Comparison of ENCODE assay signal across 9 mouse cellular contexts in genomic region chr6:144264320-144264915, GRCm38 (mm10).
DNase-seq lines count a peak whose midpoint lies in the region; ATAC-seq lines count a peak whose summit lies in the region.
"Had no signal": no experiment of that assay in that cellular context is flagged by ENCODE, and none has a peak within 500 bp of the region (broad histone marks: within the 10 kb centered on the region; RNA-seq: fewer than 3 reads in every experiment).

No protein-coding gene starts in this region.

- peak; percentile 83 for DNase-seq in embryonic facial prominence, embryonic 11.5 days (ENCODE audit: low spot score)
- DNase-seq in neural tube, embryonic 11.5 days (ENCODE audit: low spot score), result peak; percentile 60
- no peak for DNase-seq in yolk sac, embryonic 10.5 days (ENCODE audit: low spot score)
- no peak for DNase-seq in ovary, postnatal 10 days (ENCODE audit: low spot score)
- DNase-seq: layer of hippocampus, adult 9-11 months had no signal

- H3K4me2 ChIP-seq in forebrain, embryonic 12.5 days, result no peak overlapping the region
- no peak overlapping the region for H3K4me2 ChIP-seq in forebrain, embryonic 15.5 days (replicated peaks)
- H3K4me2 ChIP-seq in embryonic facial prominence, embryonic 11.5 days (ENCODE audit: low read depth, low read length), result peak overlapping the region; percentile 15; the same call in 1 of the 2 replicates
- H3K4me2 ChIP-seq in intestine, embryonic 16.5 days (ENCODE audit: low read depth, low read length), result no peak overlapping the region
- peak overlapping the region; percentile 8; the same call in 1 of the 2 replicates for H3K4me2 ChIP-seq in neural tube, embryonic 11.5 days (ENCODE audit: low read depth)
- H3K4me2 ChIP-seq in heart, embryonic 11.5 days, result no peak overlapping the region

- no peak overlapping the region for H3K4me3 ChIP-seq in forebrain, embryonic 12.5 days (replicated peaks)
- H3K4me3 ChIP-seq in forebrain, embryonic 15.5 days, result no peak overlapping the region
- no peak overlapping the region for H3K4me3 ChIP-seq in embryonic facial prominence, embryonic 11.5 days (ENCODE audit: low read depth, low read length)
- no peak overlapping the region for H3K4me3 ChIP-seq in intestine, embryonic 16.5 days (ENCODE audit: low read length)
- no peak overlapping the region for H3K4me3 ChIP-seq in neural tube, embryonic 11.5 days (ENCODE audit: low read depth, low read length)
- H3K4me3 ChIP-seq in heart, embryonic 11.5 days (ENCODE audit: low read depth, low read length), result no peak overlapping the region

- H3K9me3 ChIP-seq in forebrain, embryonic 12.5 days, result no peaks in the 10 kb centered on the region
- H3K9me3 ChIP-seq in forebrain, embryonic 15.5 days, result no peaks in the 10 kb centered on the region
- H3K9me3 ChIP-seq in embryonic facial prominence, embryonic 11.5 days (replicated peaks; ENCODE audit: control insufficient read depth, low read length), result no peaks in the 10 kb centered on the region
- no peaks in the 10 kb centered on the region for H3K9me3 ChIP-seq in intestine, embryonic 16.5 days (ENCODE audit: control insufficient read depth, low read length)
- no peaks in the 10 kb centered on the region for H3K9me3 ChIP-seq in neural tube, embryonic 11.5 days (ENCODE audit: control insufficient read depth, low read length)
- H3K9me3 ChIP-seq in heart, embryonic 11.5 days (replicated peaks; ENCODE audit: control insufficient read depth, low read length), result no peaks in the 10 kb centered on the region

- 0 out of 2 replicates have a peak, but pooled peaks have one; percentile 33 for ATAC-seq in forebrain, embryonic 12.5 days (ENCODE audit: low FRiP score)
- ATAC-seq in forebrain, embryonic 15.5 days (replicated peaks), result no peak
- peak; percentile 83 for ATAC-seq in embryonic facial prominence, embryonic 11.5 days (replicated peaks; ENCODE audit: insufficient number of reproducible peaks, low FRiP score, low TSS enrichment, low read depth)
- peak; percentile 70 for ATAC-seq in intestine, embryonic 16.5 days
- no peak for ATAC-seq in neural tube, embryonic 11.5 days (ENCODE audit: insufficient read depth, low FRiP score, low TSS enrichment)
- ATAC-seq in heart, embryonic 11.5 days (replicated peaks; ENCODE audit: insufficient number of reproducible peaks, low FRiP score, low TSS enrichment), result no peak

- peaks cover 9% of the 10 kb centered on the region for H3K4me1 ChIP-seq in forebrain, embryonic 12.5 days
- peaks cover 2% of the 10 kb centered on the region; the same call in 1 of the 2 replicates for H3K4me1 ChIP-seq in forebrain, embryonic 15.5 days
- peaks cover 3% of the 10 kb centered on the region; the same call in 1 of the 2 replicates for H3K4me1 ChIP-seq in embryonic facial prominence, embryonic 11.5 days (ENCODE audit: control insufficient read depth, insufficient read depth, low read length)
- peaks cover 7% of the 10 kb centered on the region; the same call in 1 of the 2 replicates for H3K4me1 ChIP-seq in intestine, embryonic 16.5 days (ENCODE audit: control insufficient read depth, insufficient read depth, low read length)
- peaks cover 9% of the 10 kb centered on the region; the same call in 1 of the 2 replicates for H3K4me1 ChIP-seq in neural tube, embryonic 11.5 days (ENCODE audit: control insufficient read depth, insufficient read depth, low read length)
- H3K4me1 ChIP-seq in heart, embryonic 11.5 days (ENCODE audit: control insufficient read depth, insufficient read depth, low read length), result 0 out of 2 replicates have a peak, but pooled peaks cover 3% of the 10 kb centered on the region

- 23% methylated on average over 16 of the region's 16 CpGs for WGBS in forebrain, embryonic 12.5 days
- 21% methylated on average over 16 of the region's 16 CpGs for WGBS in forebrain, embryonic 15.5 days
- 14% methylated on average over 16 of the region's 16 CpGs for WGBS in embryonic facial prominence, embryonic 11.5 days
- 36% methylated on average over 16 of the region's 16 CpGs for WGBS in intestine, embryonic 16.5 days
- WGBS in neural tube, embryonic 11.5 days, result 29% methylated on average over 16 of the region's 16 CpGs
- WGBS in heart, embryonic 11.5 days (ENCODE audit: insufficient replicate concordance), result 47% methylated on average over 16 of the region's 16 CpGs

- H3K36me3 ChIP-seq in forebrain, embryonic 12.5 days (replicated peaks), result no peaks in the 10 kb centered on the region
- no peaks in the 10 kb centered on the region for H3K36me3 ChIP-seq in forebrain, embryonic 15.5 days
- H3K36me3 ChIP-seq in embryonic facial prominence, embryonic 11.5 days (replicated peaks; ENCODE audit: control insufficient read depth, insufficient read depth, low read depth, low read length), result no peaks in the 10 kb centered on the region
- no peaks in the 10 kb centered on the region for H3K36me3 ChIP-seq in intestine, embryonic 16.5 days (ENCODE audit: control insufficient read depth, insufficient read depth, low read length)
- H3K36me3 ChIP-seq in neural tube, embryonic 11.5 days (ENCODE audit: control insufficient read depth, insufficient read depth, low read length), result no peaks in the 10 kb centered on the region
- H3K36me3 ChIP-seq in heart, embryonic 11.5 days (ENCODE audit: control insufficient read depth, insufficient read depth, low read length), result no peaks in the 10 kb centered on the region

- no peaks in the 10 kb centered on the region for H3K27me3 ChIP-seq in forebrain, embryonic 12.5 days
- H3K27me3 ChIP-seq in forebrain, embryonic 15.5 days, result no peaks in the 10 kb centered on the region
- H3K27me3 ChIP-seq in embryonic facial prominence, embryonic 11.5 days (ENCODE audit: control insufficient read depth, insufficient read depth, low read length), result no peaks in the 10 kb centered on the region
- H3K27me3 ChIP-seq in intestine, embryonic 16.5 days (replicated peaks; ENCODE audit: control insufficient read depth, insufficient read depth, low read length), result no peaks in the 10 kb centered on the region
- no peaks in the 10 kb centered on the region for H3K27me3 ChIP-seq in neural tube, embryonic 11.5 days (ENCODE audit: control insufficient read depth, insufficient read depth, low read length)
- H3K27me3 ChIP-seq in heart, embryonic 11.5 days (ENCODE audit: control insufficient read depth, insufficient read depth, low read length), result no peaks in the 10 kb centered on the region

- H3K9ac ChIP-seq in forebrain, embryonic 12.5 days, result no peak overlapping the region
- no peak overlapping the region for H3K9ac ChIP-seq in forebrain, embryonic 15.5 days (replicated peaks)
- H3K9ac ChIP-seq in embryonic facial prominence, embryonic 11.5 days (replicated peaks; ENCODE audit: low read length), result 0 out of 2 replicates have a peak overlapping the region, but pooled peaks have one; percentile 28
- no peak overlapping the region for H3K9ac ChIP-seq in intestine, embryonic 16.5 days (ENCODE audit: low read depth, low read length)
- no peak overlapping the region for H3K9ac ChIP-seq in neural tube, embryonic 11.5 days (ENCODE audit: low read length)
- H3K9ac ChIP-seq in heart, embryonic 11.5 days (ENCODE audit: low read depth, low read length), result no peak overlapping the region

- no peak overlapping the region for H3K27ac ChIP-seq in forebrain, embryonic 12.5 days
- no peak overlapping the region for H3K27ac ChIP-seq in forebrain, embryonic 15.5 days (replicated peaks)
- H3K27ac ChIP-seq in embryonic facial prominence, embryonic 11.5 days (replicated peaks; ENCODE audit: low read depth, low read length), result peak overlapping the region; percentile 58
- H3K27ac ChIP-seq in intestine, embryonic 16.5 days (ENCODE audit: low read length), result peak overlapping the region; percentile 35; the same call in 1 of the 2 replicates
- H3K27ac ChIP-seq in neural tube, embryonic 11.5 days (ENCODE audit: low read depth, low read length), result peak overlapping the region; percentile 56; the same call in 1 of the 2 replicates
- H3K27ac ChIP-seq in heart, embryonic 11.5 days (ENCODE audit: low read depth, low read length), result no peak overlapping the region

Comparison
In these comparisons a context has a peak if more than half of its experiments do, and no peak if none do; other contexts are left out.
1. ATAC-seq: peak in forebrain, embryonic 12.5 days (single experiment), embryonic facial prominence, embryonic 11.5 days (single experiment) and intestine, embryonic 16.5 days (single experiment); none in forebrain, embryonic 15.5 days (single experiment), neural tube, embryonic 11.5 days (single experiment) and heart, embryonic 11.5 days (single experiment).
2. H3K27ac ChIP-seq: peak in embryonic facial prominence, embryonic 11.5 days (single experiment), intestine, embryonic 16.5 days (single experiment) and neural tube, embryonic 11.5 days (single experiment); none in forebrain, embryonic 12.5 days (single experiment), forebrain, embryonic 15.5 days (single experiment) and heart, embryonic 11.5 days (single experiment).
3. H3K4me2 ChIP-seq: peak in embryonic facial prominence, embryonic 11.5 days (single experiment) and neural tube, embryonic 11.5 days (single experiment); none in forebrain, embryonic 12.5 days (single experiment), forebrain, embryonic 15.5 days (single experiment), intestine, embryonic 16.5 days (single experiment) and heart, embryonic 11.5 days (single experiment).
4. DNase-seq: peak in embryonic facial prominence, embryonic 11.5 days (single experiment) and neural tube, embryonic 11.5 days (single experiment); none in yolk sac, embryonic 10.5 days (single experiment) and ovary, postnatal 10 days (single experiment).